Mouse (Mus musculus) frontal cortex, postnatal 10 days (tissue): ENCODE measurements around the gene Cul7.

Source experiments
- DNase-seq, 2 experiments: peaks; one replicate each; pipeline ENCODE4 v3.0.0; 2022; ENCODE audit warnings: low spot score in 2 of 2, mixed read lengths in 1 of 2

Cul7 gene

DNA sequence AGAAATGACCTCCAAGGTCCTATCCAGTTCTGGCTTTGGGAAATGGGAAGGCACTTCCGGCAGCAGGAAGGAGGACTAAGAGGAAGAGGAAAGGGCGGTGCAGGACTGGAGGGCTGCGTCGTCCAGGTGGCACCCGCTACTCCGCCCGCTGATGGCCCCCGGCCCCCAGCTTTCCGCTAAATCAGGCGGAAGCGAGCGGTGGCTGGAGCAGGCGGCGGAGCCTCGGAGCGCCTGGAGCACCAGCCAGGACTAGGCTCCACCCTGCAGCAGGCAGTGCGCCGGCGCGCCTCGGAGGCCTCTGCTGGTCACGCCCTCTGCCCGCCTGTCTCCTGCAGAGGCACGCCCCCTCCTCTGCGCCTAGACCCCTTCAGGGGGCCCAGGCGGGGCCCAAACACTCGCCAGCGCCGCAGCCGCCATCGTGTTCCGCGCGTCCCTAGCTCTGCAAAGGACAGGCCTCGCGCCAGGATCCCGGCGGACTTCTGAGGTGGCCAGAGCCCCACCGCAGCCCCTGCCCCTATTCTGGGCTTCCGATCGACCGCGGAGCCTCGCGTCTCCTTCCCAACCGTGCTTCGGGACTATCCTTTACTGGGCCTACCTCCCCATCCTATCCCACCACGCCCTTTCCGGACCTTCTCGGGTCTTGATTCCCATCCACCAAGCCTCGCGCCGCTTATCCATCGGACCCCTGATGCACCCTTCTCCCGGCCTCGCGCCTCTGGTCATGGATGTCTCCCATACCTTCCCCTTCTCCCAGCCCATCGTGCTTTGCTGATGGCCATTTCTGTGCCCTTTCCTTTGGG, at the start of gene Cul7:
Cul7 (plus strand) TSS at position 106 of the 800 bp plus-strand sequence.
- DNase-seq: peak; percentile 89 to 92

GRCm38 (mm10) chr17:46600569-46600968, 49.6 kb upstream of the Cul7 start:
- DNase-seq: no peak

DNA sequence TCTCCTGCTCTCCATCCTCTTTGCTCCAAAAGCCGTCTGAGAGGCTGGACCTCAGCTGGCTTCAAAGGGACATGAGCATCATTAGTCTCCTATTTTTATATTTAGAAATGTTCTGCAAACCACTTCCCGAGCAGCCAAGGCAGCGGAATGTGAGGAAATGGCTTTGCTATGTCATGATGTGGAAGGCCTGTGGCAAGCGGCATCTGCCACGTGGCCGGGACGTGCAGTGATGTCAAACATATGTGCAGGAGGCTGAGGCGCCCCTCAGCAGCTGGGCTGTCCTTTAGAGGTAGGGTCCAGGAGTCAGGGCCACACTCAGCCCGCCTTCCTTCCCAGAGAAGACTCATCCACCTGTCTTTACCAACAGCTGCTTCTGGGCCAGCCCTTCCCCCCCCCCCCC, 47.9 kb upstream of the Cul7 start:
- no peak for DNase-seq

DNA sequence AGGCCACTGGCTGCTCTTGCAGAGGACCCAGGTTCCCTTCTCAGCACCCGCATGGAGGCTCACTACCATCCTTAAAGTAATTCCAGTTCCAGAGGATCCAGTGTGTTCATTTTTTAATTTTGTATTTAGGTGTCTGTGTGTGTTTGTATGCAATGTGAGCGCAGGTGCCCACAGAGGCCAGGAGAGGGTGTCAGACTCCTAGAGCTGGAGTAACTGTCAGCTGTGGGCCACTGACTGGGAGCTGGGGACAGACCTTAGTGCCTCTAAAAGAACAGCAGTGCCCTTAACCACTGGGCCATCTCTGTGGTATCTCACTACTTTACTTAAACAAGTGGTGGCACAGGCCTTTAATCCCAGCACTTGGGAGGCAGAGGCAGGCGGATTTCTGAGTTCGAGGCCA, 46.9 kb upstream of the Cul7 start:
- DNase-seq: no peak

GRCm38 (mm10) chr17:46605126-46605525, 45.0 kb upstream of the Cul7 start:
- DNase-seq: no peak

- no peak for DNase-seq
Measured at GRCm38 (mm10) chr17:46605987-46606386, 44.1 kb upstream of the Cul7 start.

DNA sequence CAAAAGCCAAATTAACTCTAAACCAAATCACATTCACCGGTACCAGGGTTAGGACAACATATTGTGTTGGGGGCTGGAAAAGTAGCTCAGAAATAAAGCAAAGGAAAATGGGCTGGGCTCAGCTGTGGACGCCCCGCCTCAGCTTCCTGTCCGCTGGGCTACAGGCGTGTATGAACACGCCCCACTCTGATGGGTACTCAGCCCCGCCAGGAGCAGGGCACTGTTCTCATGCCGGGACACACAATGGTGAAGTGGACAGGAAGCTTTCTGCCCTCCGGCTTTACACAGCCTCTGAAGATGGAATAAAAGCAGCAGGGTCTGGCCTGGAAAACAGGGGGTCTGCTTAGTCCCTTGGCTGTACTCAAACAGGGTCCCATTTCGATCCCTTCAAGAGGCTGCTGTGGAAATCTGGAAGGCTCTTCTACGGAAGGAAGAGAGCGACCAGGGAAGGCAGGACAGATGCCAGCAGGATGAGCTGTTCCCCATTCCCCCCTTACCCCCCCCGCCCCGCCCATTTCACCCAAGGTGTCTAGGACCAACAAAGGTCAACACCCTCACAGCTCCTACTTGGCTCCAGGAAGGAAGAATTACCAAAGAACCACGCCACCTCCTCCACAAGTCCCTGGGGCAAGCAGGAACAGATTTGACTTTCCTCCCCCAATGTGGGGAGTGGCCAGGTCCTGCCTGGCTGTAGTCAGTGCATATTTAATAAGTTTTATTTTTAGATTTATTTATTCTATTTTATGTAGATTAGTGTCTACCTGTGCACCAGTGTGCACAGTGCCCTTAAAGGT, 40.2 kb upstream of the Cul7 start:
- DNase-seq: no peak

GRCm38 (mm10) chr17:46611316-46611715, 38.8 kb upstream of the Cul7 start:
- no peak for DNase-seq

- DNase-seq: no peak
Measured at GRCm38 (mm10) chr17:46612189-46612588, 37.9 kb upstream of the Cul7 start.

GRCm38 (mm10) chr17:46612820-46613219, 37.3 kb upstream of the Cul7 start:
- no peak for DNase-seq

DNA sequence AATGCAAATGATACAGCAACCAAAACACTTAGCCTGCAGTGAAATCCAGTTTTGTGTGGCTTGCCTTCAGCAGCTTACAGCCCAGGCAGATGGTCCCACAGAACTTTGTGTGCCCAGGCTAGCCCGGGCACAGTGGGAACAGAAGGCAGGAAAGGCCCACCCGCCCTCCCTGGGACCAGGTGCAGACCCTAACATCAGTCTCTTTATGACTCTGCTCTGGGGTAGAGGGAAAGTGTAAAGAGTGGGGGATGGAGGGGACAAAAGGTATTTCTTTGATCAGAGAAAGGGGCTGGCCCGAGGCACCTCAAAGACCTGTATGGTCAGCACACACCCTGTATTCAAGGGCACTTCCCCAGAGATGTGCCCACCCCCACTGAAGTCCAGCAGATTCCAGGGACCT, 36.9 kb upstream of the Cul7 start:
- no peak for DNase-seq

DNA sequence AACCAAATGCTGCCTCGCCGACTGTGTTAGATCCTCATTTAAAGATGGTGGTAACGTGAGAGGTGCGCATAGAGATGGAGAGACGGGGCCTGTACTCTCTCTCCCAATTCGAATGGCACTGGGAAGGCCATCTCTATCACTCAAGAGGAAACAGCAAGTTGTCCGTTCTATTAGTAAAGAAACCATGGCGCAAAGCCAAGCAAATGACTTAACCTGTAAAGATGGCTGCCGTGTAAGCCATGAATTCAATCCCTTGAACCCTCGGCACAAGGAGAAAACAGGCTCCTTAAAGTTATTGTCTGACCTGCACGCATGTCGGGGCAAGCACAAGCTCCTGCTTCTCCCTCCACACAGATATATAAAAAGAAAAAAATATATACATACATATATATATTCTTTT, 32.3 kb upstream of the Cul7 start:
- DNase-seq: no peak

DNA sequence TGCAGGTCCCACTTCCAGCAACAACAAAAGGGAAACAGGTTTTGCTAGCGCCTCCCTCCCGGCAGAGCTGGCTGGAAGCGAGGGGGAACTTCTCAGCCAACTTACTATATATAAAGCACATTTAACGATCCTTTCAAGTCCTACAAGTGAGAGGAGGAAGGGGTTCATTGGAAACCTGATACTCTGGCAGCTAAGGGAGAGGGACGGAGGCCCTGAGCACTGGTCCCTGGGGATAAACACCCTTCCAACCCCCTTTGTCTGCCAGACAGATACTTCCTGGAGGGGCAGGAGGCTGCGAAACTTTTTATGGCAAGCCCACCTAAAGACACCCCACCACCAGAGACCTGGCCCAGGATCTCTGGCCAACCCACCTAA, 31.8 kb upstream of the Cul7 start:
- no peak for DNase-seq

DNA sequence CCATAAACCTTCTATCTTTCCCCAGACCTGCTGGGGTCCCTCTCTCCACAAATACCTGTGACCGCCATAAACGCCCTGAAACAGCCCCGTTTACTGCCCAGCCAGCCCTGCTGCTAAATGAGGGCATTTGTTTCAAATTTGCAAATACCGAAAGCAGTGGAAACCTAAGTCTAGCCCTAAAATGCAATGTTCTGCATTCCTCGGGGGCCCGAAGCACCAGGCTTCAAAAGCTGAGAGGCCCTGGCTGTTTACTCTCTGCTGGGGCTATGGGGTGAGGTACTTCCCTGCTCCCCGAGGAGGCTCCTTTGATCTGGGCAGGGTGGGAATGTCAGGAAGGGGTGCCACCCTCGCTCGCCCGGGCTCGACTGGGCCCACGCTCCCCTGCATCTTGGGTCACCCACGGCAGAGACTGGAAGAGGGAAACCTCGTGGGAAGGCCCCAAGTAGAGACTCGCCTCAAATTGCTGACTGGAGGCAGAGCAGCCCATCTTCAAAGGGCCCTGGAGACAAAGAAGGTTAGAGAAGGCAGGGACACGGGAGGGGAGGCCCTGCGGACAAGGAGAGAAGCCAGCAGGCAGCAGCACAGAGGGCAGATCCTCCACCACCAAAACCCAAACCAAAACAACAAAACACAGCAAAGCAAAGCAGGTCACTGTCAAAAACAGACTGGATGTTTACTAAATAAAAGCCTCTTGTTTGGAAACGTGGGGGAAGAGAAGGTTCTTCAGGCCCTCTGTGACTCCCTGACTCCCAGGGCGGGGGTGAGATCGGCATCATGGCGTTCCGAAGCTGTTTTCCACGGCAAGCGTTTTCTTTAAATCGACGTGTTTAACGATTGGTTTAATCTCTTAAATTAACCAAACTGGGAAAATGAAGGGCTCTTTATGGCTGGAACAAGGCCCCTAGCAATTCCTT, 31.1 kb upstream of the Cul7 start:
- no peak for DNase-seq

GRCm38 (mm10) chr17:46619683-46620357, 30.3 kb upstream of the Cul7 start:
- no peak for DNase-seq

GRCm38 (mm10) chr17:46621324-46621723, 28.8 kb upstream of the Cul7 start:
- DNase-seq: peak in 1 of 2 experiments; percentile 33

GRCm38 (mm10) chr17:46622269-46622668, 27.9 kb upstream of the Cul7 start:
- no peak for DNase-seq

- no peak for DNase-seq
Measured at GRCm38 (mm10) chr17:46623819-46624557, 26.1 kb upstream of the Cul7 start.

DNA sequence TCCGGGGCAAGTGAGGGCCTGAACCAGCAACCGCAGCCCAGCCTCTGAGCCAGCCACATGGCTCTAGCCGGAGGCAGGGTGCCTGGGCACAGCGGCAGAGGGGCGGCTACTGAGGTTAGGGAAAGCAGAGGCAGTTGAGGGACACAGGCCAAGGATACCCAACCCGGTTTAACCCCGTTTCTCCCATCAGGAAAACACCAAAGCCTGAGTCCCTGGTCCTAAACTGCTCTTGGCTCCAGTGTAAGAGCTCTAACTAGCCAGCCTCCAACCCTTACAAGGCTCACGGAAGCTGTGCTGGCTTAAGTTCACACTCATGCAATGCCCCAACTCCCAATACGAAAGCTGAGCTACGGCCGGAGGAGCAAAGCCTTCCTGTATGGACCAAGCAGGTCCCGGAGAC, 25.5 kb upstream of the Cul7 start:
- DNase-seq: no peak

GRCm38 (mm10) chr17:46627409-46627808, 22.7 kb upstream of the Cul7 start:
- DNase-seq: no peak

DNA sequence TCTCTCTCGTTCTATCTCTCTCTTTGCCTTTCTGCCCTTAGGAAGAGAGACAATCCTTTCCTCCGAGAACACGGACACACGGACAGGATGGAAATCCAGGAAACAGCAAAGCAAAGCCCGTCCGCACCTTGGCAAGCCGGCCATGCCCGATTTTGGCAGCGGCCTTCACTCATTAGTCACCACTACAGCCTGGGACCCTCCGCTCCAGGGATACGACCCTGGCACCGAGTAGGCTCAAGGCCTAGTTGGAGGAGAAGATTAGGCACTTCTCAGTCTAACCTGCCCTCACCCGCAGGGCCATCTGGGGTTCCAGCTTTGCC, 21.7 kb upstream of the Cul7 start:
- DNase-seq: no peak
